Mouse (Mus musculus) bone marrow macrophage, adult 2 months (primary cell): ENCODE data around the gene Nf1. TPM values are rescaled to one million over a fixed set of nuclear protein-coding genes. Genes with fewer than 3 reads are reported as not detected.
A peak's percentile ranks its signal among the peaks of the same experiment; 100 is the strongest.

Experiments used
- H3K27ac ChIP-seq: 2 replicates; pipeline ENCODE4 v1.5.1; 2012; ENCODE audit warnings: low read depth, low read length; ENCODE audit not compliant: insufficient read depth
- H3K4me1 ChIP-seq: 2 replicates; pipeline ENCODE4 v1.6.1; 2012; ENCODE audit warnings: low read length; ENCODE audit not compliant: control insufficient read depth, insufficient read depth
- H3K4me3 ChIP-seq: 2 replicates; pipeline ENCODE4 v1.5.1; 2012; ENCODE audit warnings: mild to moderate bottlenecking, low read length, moderate library complexity; ENCODE audit not compliant: insufficient read depth
- CTCF ChIP-seq: IDR thresholded peaks from 2 replicates; pipeline ENCODE4 v1.5.1; 2012; ENCODE audit warnings: low read depth, mild to moderate bottlenecking, low read length, moderate library complexity
- POLR2A ChIP-seq: IDR thresholded peaks from 2 replicates; pipeline ENCODE4 v1.6.1; 2012; ENCODE audit warnings: mild to moderate bottlenecking, low read depth, low read length, borderline replicate concordance
- polyA plus RNA-seq: library from polyadenylated mRNA; stranded (reverse); fragments of >200 nt; gene quantifications from 2 replicates; pipeline ENCODE4 v1.2.4, GENCODE M21; 2012; ENCODE audit not compliant: missing spikeins, insufficient read depth, insufficient read length

Gene Nf1
- polyA plus RNA-seq, 1 experiment = 19.7 TPM

DNA sequence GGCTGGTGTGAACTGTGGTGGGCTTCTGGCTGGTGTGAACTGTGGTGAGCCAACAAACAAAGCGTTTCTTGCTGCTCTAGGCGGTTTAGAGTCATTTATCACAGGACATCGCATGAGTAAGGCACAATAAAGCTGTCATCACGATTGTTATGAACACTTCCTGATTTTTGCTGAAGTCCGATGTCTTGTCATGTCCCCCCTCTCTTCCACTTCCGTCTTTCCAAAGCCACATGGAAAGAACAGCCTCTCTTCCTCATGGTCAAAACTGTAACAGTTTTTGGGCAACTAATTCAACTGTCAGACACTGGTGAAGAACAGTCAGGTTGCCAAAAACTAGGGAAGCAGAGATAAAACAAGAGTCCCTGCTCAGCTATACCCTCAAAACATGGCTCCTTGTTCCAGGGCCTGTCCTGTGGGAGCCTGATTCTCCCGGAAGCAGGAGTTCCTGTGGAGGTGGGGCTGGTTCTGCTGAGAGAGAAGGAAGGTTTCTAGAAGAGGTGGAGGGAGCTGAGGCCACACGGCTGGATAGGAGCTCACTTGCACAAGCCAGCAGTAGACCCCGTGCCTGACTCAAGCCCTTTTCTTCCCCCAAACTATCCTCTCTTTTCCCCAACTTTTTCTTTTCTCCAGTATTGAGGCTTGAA, 33.7 kb upstream of the Nf1 start:
- no peak for TF ChIP-seq POLR2A
- no peak for TF ChIP-seq CTCF
- Histone ChIP-seq H3K4me3 (peak overlapping the region; percentile 10), H3K27ac (peak overlapping the region; percentile 98), H3K4me1 (peaks cover 34% of the 10 kb centered on the region)

DNA sequence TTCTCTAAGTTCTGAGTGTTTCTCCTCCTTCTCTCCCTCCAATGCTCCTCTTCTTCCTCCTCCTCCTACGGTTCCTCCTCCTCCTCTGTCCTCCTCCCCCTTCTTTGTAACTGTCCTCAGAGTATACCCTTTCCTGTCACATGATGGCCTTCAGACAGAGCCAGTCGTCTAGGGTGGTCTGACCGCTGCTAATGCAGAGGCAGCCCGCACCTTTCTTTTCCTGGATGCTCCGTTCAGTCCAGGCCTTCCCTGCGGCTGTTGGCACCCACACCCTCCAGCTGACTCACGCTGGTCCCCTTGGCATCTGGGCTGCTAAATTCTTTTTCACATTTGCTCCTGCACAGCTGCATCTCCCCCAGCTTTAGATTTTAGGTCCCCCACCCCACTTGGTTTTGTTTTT, 33.0 kb upstream of the Nf1 start:
- Histone ChIP-seq H3K4me3 (peak overlapping the region; percentile 10), H3K4me1 (peaks cover 34% of the 10 kb centered on the region), H3K27ac (peak overlapping the region; percentile 98)
- TF ChIP-seq CTCF (no peak), POLR2A (no peak)

DNA sequence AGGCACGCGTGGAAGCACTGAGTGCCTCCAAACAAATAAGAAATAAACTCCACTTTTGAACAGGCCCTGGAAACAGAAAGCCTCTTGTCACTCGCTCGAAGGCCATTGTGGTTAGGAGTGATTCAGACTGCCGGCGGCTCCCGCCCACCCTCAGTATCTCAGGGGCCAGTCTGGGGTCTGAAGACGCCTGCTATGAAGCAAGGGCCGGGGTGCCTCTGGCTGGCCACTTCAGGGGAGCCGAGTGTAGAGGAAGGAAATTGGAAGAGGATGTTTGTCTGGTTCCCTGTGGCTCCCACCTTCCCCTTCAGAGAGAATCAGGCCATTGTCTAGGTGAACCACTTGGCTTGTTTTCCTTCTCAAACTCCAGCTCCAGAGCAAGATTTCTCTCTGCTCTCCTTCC, 32.5 kb upstream of the Nf1 start:
- H3K4me1 ChIP-seq = peaks cover 39% of the 10 kb centered on the region
- H3K27ac ChIP-seq = peak overlapping the region; percentile 98
- TF ChIP-seq CTCF (no peak; the same call in 1 of the 2 replicates), POLR2A (no peak)
- peak overlapping the region; percentile 10; the same call in 1 of the 2 replicates for H3K4me3 ChIP-seq

DNA sequence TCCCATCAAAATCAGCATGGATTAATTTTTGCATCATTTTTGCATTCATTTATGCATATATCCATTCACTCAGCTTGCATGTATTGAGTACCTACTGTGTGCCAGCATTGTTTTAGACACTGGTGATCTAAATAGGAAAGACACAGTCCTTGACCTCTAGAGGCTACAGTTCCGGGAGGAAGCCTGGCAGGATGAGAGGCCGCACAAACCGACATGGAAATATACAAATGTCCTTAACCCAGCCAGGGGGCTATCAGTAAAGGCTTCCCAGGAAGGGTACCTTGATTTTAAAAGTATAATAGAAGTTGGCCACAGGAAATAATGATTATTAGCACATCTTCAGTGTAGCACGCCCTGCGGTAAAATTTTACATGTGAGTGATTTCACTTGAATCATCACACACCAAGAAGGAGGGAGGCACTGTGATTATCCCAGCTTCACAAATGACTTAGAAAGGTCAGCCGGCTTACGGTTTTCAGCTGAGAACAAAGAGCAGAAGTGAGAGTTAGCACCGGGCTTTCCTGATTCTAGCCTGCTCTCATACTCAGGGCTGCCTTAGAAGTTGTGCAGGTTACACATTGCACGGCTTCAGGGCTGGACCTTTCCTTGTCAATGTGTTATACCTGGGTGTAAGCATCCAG, 31.8 kb upstream of the Nf1 start:
- TF ChIP-seq POLR2A (no peak), CTCF (no peak)
- Histone ChIP-seq H3K4me1 (peaks cover 41% of the 10 kb centered on the region), H3K27ac (0 out of 2 replicates have a peak overlapping the region, but pooled peaks have one; percentile 98), H3K4me3 (no peak overlapping the region)

DNA sequence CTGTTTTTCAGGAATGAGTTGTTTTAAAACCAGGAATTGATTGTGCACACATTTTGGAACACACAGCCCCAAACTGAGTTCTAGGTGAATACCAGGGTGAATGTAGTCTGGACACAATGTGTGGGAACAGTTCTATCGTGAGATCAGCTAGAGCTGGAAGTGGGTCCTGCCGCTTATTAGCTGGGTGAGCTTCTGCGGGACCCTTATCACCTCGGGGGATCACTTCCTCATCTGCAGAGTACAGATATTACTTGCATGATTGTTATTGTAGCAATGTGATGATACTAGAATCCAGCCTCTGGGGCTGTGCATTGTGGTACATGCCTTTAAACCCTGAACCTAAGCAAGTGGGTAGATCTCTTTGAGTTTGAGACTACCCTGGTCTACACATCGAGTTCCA, 29.0 kb upstream of the Nf1 start:
- Histone ChIP-seq H3K27ac (no peak overlapping the region), H3K4me1 (peaks cover 33% of the 10 kb centered on the region), H3K4me3 (no peak overlapping the region)
- TF ChIP-seq POLR2A = no peak
- TF ChIP-seq CTCF = no peak

DNA sequence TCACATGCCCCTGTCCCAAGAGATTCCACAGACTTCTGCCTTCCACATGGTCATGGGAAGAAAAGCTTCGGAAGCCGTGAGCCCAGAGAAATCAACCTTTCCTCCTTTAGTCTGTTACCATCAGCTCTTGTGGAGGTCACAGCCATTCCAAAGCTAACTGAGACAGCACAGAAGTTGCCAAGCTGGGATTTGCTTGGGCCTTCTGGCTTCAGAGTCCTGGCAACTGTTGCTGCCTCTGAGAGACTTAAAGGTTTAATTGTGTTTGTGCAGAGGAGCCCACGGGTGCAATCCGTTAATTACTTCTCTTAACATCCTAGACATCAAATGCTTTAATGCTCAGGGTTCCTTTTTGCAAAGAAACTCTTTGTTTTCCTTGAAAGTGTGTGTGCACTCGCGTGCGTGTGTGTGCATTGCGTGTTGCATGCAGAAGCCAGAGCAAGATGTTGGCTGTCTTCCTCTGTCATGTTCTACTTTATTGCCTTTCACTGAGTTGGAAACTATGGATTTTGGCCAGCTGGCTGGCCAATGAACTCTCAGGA, 22.6 kb upstream of the Nf1 start:
- no peak for TF ChIP-seq CTCF
- no peak for TF ChIP-seq POLR2A
- Histone ChIP-seq H3K4me3 (no peak overlapping the region), H3K27ac (no peak overlapping the region), H3K4me1 (peaks cover 4% of the 10 kb centered on the region)

DNA sequence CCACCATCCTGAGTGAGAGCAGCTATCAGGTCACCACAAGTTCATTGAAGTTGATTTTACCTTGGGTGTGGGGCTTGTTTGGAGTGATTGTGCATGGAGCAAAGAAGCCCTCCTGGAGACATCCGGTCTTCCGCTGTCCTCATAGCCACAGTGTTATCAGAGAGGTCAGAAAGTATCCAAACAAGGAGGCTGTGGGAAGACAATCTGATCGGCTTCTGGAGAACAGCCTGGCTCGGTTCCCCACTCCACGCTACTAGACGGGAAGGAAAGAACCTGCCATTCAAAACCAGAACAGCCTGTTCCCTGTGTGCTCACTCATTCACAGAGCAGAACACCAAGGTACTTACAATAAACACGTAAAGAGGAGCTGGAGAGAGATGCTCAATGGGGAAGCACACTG, 19.7 kb upstream of the Nf1 start:
- no peak for TF ChIP-seq POLR2A
- Histone ChIP-seq H3K27ac (no peak overlapping the region), H3K4me3 (no peak overlapping the region), H3K4me1 (no peaks in the 10 kb centered on the region)

DNA sequence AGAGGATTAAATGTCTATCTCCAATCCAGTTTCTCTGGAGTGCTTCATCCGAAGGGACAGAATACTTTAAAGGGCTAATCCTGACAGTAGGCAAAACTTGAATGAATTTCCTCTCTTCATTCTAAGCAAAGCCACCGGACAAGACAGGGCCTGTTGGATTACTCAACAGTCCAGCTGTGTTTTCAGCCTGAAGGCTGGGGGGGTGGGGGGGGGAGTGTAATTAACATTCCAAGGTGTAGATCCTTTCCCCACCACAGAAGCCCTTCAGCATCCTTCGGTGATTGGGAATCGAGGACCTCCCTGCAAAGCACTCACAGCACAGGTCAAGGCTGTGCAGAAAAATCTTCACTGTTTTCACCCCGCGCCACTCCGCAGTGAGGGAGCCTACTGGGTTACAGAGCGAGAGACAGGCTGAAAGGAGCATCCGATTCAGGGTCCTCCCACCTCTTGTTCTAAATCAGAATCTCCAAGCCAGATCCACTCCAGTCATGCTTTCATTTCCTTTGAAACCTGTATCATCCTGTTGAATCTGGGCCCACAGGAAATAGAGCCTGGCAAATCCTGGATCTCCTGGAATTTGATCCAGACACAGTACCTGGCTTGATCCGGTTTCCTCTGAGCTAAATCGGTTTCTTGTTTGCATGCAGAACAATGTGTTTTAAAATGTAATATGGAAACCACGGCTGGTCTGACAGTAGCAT, 15.4 kb upstream of the Nf1 start:
- no peak for TF ChIP-seq POLR2A
- TF ChIP-seq CTCF = no peak
- Histone ChIP-seq H3K4me3 (no peak overlapping the region), H3K4me1 (peaks cover 4% of the 10 kb centered on the region; the same call in 1 of the 2 replicates), H3K27ac (no peak overlapping the region)

DNA sequence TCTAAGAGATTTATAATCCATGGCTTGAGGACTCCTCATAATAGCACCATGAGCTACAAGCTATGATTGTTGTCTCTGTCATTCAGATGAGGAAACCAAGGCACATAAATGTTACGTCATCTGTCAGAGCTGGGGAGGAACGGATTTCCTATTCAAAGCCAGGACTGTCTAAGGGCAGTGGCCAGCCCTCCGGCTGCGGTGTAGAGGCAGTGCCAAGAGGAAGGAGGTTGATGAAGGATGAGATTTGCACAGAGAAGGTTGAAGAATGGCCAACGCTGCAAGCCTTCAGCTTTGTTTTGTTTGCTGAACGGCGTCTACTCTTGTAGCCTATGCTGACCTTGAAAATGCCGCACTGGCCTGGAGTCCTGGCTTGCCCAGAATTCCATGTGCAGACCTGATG, 13.8 kb upstream of the Nf1 start:
- Histone ChIP-seq H3K4me3 (no peak overlapping the region), H3K27ac (no peak overlapping the region), H3K4me1 (peaks cover 4% of the 10 kb centered on the region; the same call in 1 of the 2 replicates)
- TF ChIP-seq POLR2A (no peak), CTCF (no peak)

DNA sequence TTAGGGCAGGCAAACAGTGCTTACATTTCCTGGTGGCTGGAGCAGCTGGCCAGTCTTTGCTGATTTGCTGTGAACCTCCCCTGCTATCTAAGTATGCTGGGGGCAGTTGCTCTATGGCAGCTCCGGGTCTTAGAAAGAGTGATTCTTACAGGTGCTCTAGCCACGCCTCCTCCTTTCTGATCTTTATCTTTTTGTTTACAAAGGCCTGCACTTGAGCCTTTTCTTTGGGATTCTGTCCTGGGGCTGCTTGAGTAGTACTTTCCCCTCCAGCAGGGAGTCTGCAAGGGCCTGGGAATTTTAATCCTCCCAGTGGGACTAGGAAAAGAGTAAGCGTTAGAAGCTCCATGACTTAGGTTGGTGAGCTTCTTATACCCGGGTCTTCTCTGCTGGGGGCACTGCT, 12.4 kb upstream of the Nf1 start:
- H3K27ac ChIP-seq = no peak overlapping the region
- H3K4me3 ChIP-seq = no peak overlapping the region
- peaks cover 4% of the 10 kb centered on the region; the same call in 1 of the 2 replicates for H3K4me1 ChIP-seq
- TF ChIP-seq POLR2A = no peak
- no peak for TF ChIP-seq CTCF
